Mouse (Mus musculus): ENCODE results near the gene Defa2. TPM values are rescaled to one million over a fixed set of nuclear protein-coding genes. Genes with fewer than 3 reads are reported as not detected.
"Not testable (repeated sequence)": the region's sequence is repeated elsewhere in the genome, so short reads cannot be mapped to it uniquely, and the experiment has no call there.

The Defa2 gene
- polyA plus RNA-seq (2012; rRNA removed): not detected in 2 replicates

DNA sequence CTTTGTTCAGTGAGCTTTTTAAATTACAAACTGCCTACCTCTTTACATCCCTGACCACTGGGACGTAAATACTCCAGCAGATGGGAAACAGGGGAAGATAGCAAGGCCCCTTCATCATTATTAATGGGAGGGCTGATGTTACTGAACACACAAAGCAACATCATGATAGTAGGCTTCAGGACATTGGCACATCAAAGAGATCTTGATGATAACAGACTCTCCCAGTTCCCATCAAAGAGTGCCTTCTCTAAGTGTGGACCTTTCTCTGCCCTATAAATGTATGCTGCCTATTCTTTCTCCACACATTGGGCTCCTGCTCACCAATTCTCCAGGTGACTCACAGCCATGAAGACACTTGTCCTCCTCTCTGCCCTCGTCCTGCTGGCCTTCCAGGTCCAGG, at the start of gene Defa2:
TSS of gene Defa2 (plus strand) at position 301 of the 400 bp plus-strand sequence.
- DNase-seq (ENCODE audit: low read depth): not testable (repeated sequence)

DNA sequence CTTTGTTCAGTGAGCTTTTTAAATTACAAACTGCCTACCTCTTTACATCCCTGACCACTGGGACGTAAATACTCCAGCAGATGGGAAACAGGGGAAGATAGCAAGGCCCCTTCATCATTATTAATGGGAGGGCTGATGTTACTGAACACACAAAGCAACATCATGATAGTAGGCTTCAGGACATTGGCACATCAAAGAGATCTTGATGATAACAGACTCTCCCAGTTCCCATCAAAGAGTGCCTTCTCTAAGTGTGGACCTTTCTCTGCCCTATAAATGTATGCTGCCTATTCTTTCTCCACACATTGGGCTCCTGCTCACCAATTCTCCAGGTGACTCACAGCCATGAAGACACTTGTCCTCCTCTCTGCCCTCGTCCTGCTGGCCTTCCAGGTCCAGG, 13.2 kb downstream of the Defa2 start, which contains the start of gene Defa33:
TSS of gene Defa33 (plus strand) at position 301 of the 400 bp plus-strand sequence.
- DNase-seq (ENCODE audit: low read depth): not testable (repeated sequence)

DNA sequence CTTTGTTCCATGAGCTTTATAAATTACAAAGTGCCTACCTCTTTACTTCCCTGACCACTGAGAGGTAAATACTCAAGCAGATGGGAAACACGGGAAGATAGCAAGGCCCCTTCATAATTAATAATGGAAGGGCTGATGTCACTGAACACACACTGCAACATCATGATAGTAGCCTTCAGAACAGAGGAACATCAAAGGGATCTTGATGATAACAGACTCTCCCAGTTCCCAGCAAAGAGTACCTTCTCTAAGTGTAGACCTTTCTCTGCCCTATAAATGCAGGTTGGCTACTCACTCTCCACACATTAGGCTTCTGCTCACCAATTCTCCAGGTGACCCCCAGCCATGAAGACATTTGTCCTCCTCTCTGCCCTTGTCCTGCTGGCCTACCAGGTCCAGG, 48.8 kb downstream of the Defa2 start, which contains the start of gene Defa36:
TSS of gene Defa36 (plus strand) at position 301 of the 400 bp plus-strand sequence.
- DNase-seq (ENCODE audit: low read depth): not testable (repeated sequence)

Other genes with a start within 250 kb of the Defa2 start
- gene Defa30, start 243.9 kb upstream of the Defa2 start, polyA plus RNA-seq (2012; rRNA removed): not detected in 2 replicates
- gene Defa22, start 216.2 kb upstream of the Defa2 start, polyA plus RNA-seq (2012; rRNA removed): 0.35 TPM in 1 of 2 replicates, not detected in the other
- not detected in 2 replicates for gene Defa31, start 186.9 kb upstream of the Defa2 start, polyA plus RNA-seq (2012; rRNA removed)
- not detected in 2 replicates for gene Gm15293, start 177.0 kb upstream of the Defa2 start, polyA plus RNA-seq (2012; rRNA removed)
- gene Gm15292, start 128.8 kb upstream of the Defa2 start, polyA plus RNA-seq (2012; rRNA removed): not detected in 2 replicates
- gene Defa27, start 63.0 kb upstream of the Defa2 start, polyA plus RNA-seq (2012; rRNA removed): not detected in 2 replicates
- gene Defa29, start 51.5 kb upstream of the Defa2 start, polyA plus RNA-seq (2012; rRNA removed): not detected in 2 replicates
- not detected in 2 replicates for gene Defa33, start 13.3 kb downstream of the Defa2 start, polyA plus RNA-seq (2012; rRNA removed)
- gene Defa36, start 48.9 kb downstream of the Defa2 start, polyA plus RNA-seq (2012; rRNA removed): not detected in 2 replicates
- gene Gm7849, start 78.0 kb downstream of the Defa2 start, polyA plus RNA-seq (2012; rRNA removed): not detected in 2 replicates
- gene Defa20, start 130.7 kb downstream of the Defa2 start, polyA plus RNA-seq (2012; rRNA removed): not detected in 2 replicates
- gene Defa32, start 150.5 kb downstream of the Defa2 start, polyA plus RNA-seq (2012; rRNA removed): not detected in 2 replicates
- gene Defa37, start 186.9 kb downstream of the Defa2 start, polyA plus RNA-seq (2012; rRNA removed): not detected in 2 replicates
- gene Defa28, start 204.5 kb downstream of the Defa2 start, polyA plus RNA-seq (2012; rRNA removed): not detected in 2 replicates
- not detected in 2 replicates for gene Gm7861, start 216.0 kb downstream of the Defa2 start, polyA plus RNA-seq (2012; rRNA removed)
- gene Defa26, start 239.7 kb downstream of the Defa2 start, polyA plus RNA-seq (2012; rRNA removed): not detected in 2 replicates